Mouse (Mus musculus) kidney, embryonic 14.5 days (tissue): ENCODE results near the gene Gm3250. TPM values are rescaled to one million over a fixed set of nuclear protein-coding genes. Genes with fewer than 3 reads are reported as not detected.
"Not testable (repeated sequence)": the region's sequence is repeated elsewhere in the genome, so short reads cannot be mapped to it uniquely, and the experiment has no call there.

Source experiments
- ATAC-seq: fragments of 200-750 bp; cut with Nextera tagmentation; 2 replicates; pipeline ENCODE4 v1.8.0; 2017; ENCODE audit warnings: moderate number of reproducible peaks, mild to moderate bottlenecking, moderate TSS enrichment, moderate library complexity; ENCODE audit not compliant: low FRiP score, low TSS enrichment
- H3K27ac ChIP-seq: fragments of 300-500 bp; sonication (generic); 2 replicates; pipeline ENCODE4 v1.5.1; 2014; ENCODE audit warnings: low read depth, mild to moderate bottlenecking, low read length, moderate library complexity, mixed read lengths
- H3K27me3 ChIP-seq: fragments of 300-500 bp; sonication (generic); 2 replicates; pipeline ENCODE4 v1.6.1; 2014; ENCODE audit warnings: mild to moderate bottlenecking, low read length; ENCODE audit not compliant: control insufficient read depth, insufficient read depth
- H3K36me3 ChIP-seq: fragments of 300-500 bp; sonication (generic); 2 replicates; pipeline ENCODE4 v1.6.1; 2014; ENCODE audit warnings: low read length, mixed read lengths; ENCODE audit not compliant: control insufficient read depth, insufficient read depth
- H3K4me1 ChIP-seq: fragments of 300-500 bp; sonication (generic); 2 replicates; pipeline ENCODE4 v1.6.1; 2014; ENCODE audit warnings: low read length, mixed read lengths; ENCODE audit not compliant: control insufficient read depth, insufficient read depth
- H3K4me2 ChIP-seq: fragments of 300-500 bp; sonication (generic); replicated peaks from 2 replicates; pipeline ENCODE4 v1.6.1; 2014; ENCODE audit warnings: low read depth, mild to moderate bottlenecking, low read length
- H3K4me3 ChIP-seq: fragments of 300-500 bp; sonication (generic); 2 replicates; pipeline ENCODE4 v1.5.1; 2014; ENCODE audit warnings: mild to moderate bottlenecking, low read length
- H3K9ac ChIP-seq: fragments of 300-500 bp; sonication (generic); 2 replicates; pipeline ENCODE4 v1.6.1; 2014; ENCODE audit warnings: low read depth, mild to moderate bottlenecking, low read length, moderate library complexity
- H3K9me3 ChIP-seq: fragments of 300-500 bp; sonication (generic); 2 replicates; pipeline ENCODE4 v1.6.1; 2016; ENCODE audit warnings: low read length; ENCODE audit not compliant: control insufficient read depth
- WGBS: fragments of 180-500 bp; shearing (Covaris S2); extraction: QIAGEN DNeasy Blood & Tissue Kit; methylation state at CpG from one replicate; pipeline ENCODE4 v1.1.7; 2014; 5-methylcytosine and 5-hydroxymethylcytosine counted together
- polyA plus RNA-seq: library from polyadenylated mRNA; unstranded; fragments of >200 nt; fragmentation: Nextera tagmentation; extraction: Ambion mirVana; gene quantifications from 2 replicates; pipeline ENCODE4 v1.2.1, GENCODE M21; 2014

Gene Gm3250
- not detected in 2 replicates for polyA plus RNA-seq

DNA sequence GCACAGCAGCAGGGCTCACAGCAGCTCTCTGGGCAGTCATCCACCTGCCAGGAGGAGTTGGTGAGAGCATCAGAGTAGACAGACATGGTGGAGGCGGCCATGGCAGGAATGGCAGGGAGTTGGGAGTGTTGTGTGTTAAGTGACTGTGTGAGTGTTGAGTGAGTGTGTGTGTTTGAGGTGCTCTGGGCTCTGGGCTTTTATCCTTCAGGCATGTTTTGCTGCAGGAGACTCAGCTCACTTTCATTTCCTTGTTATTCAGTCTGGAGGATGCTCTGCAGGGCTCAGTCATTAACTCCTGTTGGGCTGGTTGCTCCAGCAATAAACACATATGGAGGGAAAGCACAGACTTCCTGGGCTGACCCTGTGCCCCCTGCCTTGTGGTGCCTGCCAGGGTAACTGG is at the start of gene Gm3250:
TSS of gene Gm3250 (minus strand) at position 101 of the 400 bp plus-strand sequence.
- not testable (repeated sequence) for H3K36me3 ChIP-seq, H3K27me3 ChIP-seq, H3K4me1 ChIP-seq, H3K4me2 ChIP-seq, H3K4me3 ChIP-seq, ATAC-seq, H3K9me3 ChIP-seq, H3K27ac ChIP-seq, H3K9ac ChIP-seq
- WGBS = no CpG with 5 or more reads among the region's 1 CpGs

DNA sequence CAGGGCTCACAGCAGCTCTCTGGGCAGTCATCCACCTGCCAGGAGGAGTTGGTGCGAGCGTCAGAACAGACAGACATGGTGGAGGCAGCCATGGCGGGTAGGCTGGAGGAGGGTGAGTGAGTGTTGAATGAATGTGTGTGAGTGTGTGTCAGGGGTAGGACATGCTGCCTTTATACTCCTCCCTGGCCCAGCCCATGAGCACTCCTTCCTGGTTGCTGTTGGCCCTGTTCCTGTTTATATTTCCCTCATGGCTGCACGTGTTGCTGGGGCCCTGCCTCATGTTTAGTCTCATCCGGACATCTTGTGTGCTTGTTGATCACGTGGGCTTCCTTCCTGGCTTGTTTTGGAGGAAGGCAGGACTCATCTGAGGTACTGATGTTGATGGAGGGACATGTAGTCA is 44.6 kb upstream of the Gm3250 start, which contains the start of gene Krtap10-4:
TSS of gene Krtap10-4 (minus strand) at position 145 of the 400 bp plus-strand sequence.
- no peaks in the 10 kb centered on the region for H3K4me1 ChIP-seq
- no peaks in the 10 kb centered on the region for H3K27me3 ChIP-seq
- no peak within 1 kb of the TSS for H3K27ac ChIP-seq
- H3K4me2 ChIP-seq = no peak within 1 kb of the TSS
- no peak within 1 kb of the TSS for H3K9ac ChIP-seq
- peaks cover 2% of the 10 kb centered on the region; the same call in 1 of the 2 replicates for H3K9me3 ChIP-seq
- ATAC-seq = no peak
- H3K36me3 ChIP-seq = no peaks in the 10 kb centered on the region
- 69% methylated on average over 5 of the region's 6 CpGs for WGBS
- H3K4me3 ChIP-seq = no peak within 1 kb of the TSS

DNA sequence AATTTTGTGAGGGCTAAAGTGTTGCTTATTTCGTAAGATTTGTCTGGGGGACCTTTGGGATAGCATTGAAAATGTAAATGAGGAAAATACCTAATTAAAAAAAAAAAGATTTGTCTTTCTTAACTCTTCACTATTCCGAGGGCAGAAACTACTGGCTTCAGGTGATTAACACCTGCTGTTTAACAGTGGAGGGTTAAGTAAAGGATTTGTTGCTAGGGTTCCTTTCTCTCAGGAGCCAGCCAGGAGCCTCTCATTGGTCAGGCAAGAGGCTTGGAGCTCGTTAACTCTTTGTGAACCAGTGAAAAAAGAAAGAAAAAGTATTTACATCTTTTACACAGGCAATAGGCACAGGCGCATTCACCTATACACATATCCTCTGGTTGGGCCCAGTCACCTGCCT is 36.9 kb upstream of the Gm3250 start:
- Histone ChIP-seq H3K27me3 (no peaks in the 10 kb centered on the region), H3K27ac (no peak overlapping the region), H3K9me3 (peaks cover 2% of the 10 kb centered on the region; the same call in 1 of the 2 replicates), H3K4me2 (no peak overlapping the region), H3K9ac (no peak overlapping the region), H3K4me3 (no peak overlapping the region), H3K4me1 (no peaks in the 10 kb centered on the region), H3K36me3 (no peaks in the 10 kb centered on the region)
- ATAC-seq = no peak
- 54% methylated on average over 4 of the region's 4 CpGs for WGBS

DNA sequence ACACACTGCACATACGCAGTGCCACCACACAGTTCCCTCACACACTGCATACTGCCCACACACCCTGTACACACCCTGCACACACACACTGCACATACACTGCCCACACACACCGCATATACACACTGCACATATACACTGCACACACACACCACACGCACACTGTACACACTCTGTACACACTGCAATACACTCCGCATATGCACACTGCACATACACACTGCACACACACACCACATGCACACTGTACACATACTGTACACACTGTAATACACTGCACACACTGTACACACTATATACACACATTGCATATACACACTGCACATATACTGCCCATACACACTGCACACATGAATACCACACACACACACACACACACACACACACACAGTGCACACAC is 36.2 kb upstream of the Gm3250 start:
- no peaks in the 10 kb centered on the region for H3K36me3 ChIP-seq
- 97% methylated on average over 4 of the region's 4 CpGs for WGBS
- no peaks in the 10 kb centered on the region for H3K4me1 ChIP-seq
- H3K4me2 ChIP-seq = no peak overlapping the region
- no peak overlapping the region for H3K9ac ChIP-seq
- H3K27ac ChIP-seq = no peak overlapping the region
- peaks cover 2% of the 10 kb centered on the region; the same call in 1 of the 2 replicates for H3K9me3 ChIP-seq
- no peak overlapping the region for H3K4me3 ChIP-seq
- H3K27me3 ChIP-seq = no peaks in the 10 kb centered on the region
- no peak for ATAC-seq

DNA sequence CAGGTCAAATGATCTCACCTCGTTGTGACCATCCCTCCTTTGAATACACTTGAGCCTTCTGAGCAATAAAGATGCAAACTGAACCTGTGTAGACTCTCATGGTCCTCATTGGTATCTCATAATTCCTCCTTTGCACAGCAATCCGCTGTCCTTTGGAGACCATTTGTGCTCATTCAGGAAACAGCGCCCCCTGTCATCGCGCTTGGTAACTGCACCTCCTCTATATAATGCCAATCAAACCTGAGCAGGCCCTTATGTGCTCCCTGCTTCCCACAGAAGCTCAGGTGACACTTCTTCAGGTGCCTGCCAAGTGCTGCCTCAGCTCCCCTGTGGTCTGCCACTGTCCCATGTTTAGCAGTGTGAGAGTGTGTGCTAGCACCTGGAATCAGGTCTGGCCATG is 33.2 kb upstream of the Gm3250 start:
- Histone ChIP-seq H3K4me2 (no peak overlapping the region), H3K9me3 (no peaks in the 10 kb centered on the region), H3K9ac (no peak overlapping the region), H3K27ac (no peak overlapping the region), H3K4me1 (no peaks in the 10 kb centered on the region), H3K4me3 (no peak overlapping the region), H3K36me3 (no peaks in the 10 kb centered on the region), H3K27me3 (no peaks in the 10 kb centered on the region)
- WGBS = 35% methylated on average over 5 of the region's 5 CpGs
- no peak for ATAC-seq

DNA sequence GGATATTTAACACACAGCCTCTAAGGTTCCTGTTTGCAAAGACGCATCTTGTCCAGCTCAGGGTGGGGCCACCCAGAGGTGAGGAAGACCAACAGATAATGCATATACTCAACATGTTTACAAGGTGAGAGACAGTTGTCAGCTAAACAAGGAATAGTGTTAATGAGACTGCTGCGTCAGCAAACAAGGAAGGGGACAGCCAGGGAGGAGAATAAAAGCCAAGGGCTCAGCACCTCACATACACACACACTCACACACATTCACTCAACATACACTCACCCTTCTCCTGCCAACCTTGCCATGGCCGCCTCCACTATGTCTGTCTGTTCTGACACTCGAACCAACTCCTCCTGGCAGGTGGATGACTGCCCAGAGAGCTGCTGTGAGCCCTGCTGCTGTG is 32.0 kb upstream of the Gm3250 start, which contains the start of gene Gm2696:
TSS of gene Gm2696 (plus strand) at position 301 of the 400 bp plus-strand sequence.
- H3K4me2 ChIP-seq = no peak within 1 kb of the TSS
- no peak within 1 kb of the TSS for H3K4me3 ChIP-seq
- peaks cover 4% of the 10 kb centered on the region for H3K9me3 ChIP-seq
- no peaks in the 10 kb centered on the region for H3K4me1 ChIP-seq
- no peak within 1 kb of the TSS for H3K9ac ChIP-seq
- no peaks in the 10 kb centered on the region for H3K27me3 ChIP-seq
- 70% methylated on average over 4 of the region's 4 CpGs for WGBS
- H3K27ac ChIP-seq = no peak within 1 kb of the TSS
- no peak for ATAC-seq
- H3K36me3 ChIP-seq = no peaks in the 10 kb centered on the region

DNA sequence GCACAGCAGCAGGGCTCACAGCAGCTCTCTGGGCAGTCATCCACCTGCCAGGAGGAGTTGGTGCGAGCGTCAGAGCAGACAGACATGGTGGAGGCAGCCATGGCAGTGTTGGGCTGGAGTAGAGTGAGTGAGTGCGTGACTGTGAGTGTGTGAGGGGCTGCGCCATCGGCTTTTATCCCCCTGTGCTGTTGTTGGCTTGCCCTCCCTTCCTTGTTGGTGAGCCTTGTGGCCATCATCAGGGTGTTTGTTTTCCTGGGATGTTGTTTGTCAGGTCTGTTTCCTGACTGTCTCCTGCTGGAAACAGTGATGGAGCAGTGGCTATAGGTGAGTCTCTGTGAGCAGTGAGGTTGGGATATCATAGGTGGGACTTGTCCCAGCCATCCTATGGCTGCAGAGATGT is 29.4 kb upstream of the Gm3250 start, which contains the start of gene Gm9507:
TSS of gene Gm9507 (minus strand) at position 101 of the 400 bp plus-strand sequence.
- Histone ChIP-seq H3K4me3 (no peak within 1 kb of the TSS), H3K9ac (no peak within 1 kb of the TSS), H3K4me2 (no peak within 1 kb of the TSS), H3K36me3 (no peaks in the 10 kb centered on the region), H3K27me3 (no peaks in the 10 kb centered on the region), H3K4me1 (no peaks in the 10 kb centered on the region), H3K9me3 (peaks cover 4% of the 10 kb centered on the region), H3K27ac (no peak within 1 kb of the TSS)
- 65% methylated on average over 5 of the region's 5 CpGs for WGBS
- no peak for ATAC-seq

DNA sequence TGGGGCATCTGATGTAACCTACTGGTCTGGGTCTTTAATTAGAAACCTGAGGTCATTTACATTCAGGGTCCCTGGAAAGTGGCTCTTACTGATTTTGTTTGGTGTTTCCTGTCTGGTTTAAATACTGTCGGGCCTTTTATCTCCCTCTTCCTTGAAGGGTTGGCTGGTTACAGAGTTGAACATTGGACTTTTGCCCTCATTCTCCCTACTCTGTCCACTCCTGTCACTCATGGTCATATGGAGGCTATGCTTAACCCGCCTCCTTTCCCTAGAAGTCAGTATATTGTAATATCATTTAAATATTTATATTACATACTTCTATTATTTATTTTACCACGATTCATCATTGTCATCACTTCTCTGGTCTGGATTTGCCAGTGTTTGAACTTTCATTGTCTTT is 21.8 kb upstream of the Gm3250 start:
- Histone ChIP-seq H3K4me1 (no peaks in the 10 kb centered on the region), H3K9me3 (no peaks in the 10 kb centered on the region; the same call in 1 of the 2 replicates), H3K9ac (no peak overlapping the region), H3K27me3 (no peaks in the 10 kb centered on the region), H3K27ac (no peak overlapping the region), H3K4me3 (no peak overlapping the region), H3K36me3 (no peaks in the 10 kb centered on the region), H3K4me2 (no peak overlapping the region)
- 81% methylated on average over 3 of the region's 3 CpGs for WGBS
- no peak for ATAC-seq

DNA sequence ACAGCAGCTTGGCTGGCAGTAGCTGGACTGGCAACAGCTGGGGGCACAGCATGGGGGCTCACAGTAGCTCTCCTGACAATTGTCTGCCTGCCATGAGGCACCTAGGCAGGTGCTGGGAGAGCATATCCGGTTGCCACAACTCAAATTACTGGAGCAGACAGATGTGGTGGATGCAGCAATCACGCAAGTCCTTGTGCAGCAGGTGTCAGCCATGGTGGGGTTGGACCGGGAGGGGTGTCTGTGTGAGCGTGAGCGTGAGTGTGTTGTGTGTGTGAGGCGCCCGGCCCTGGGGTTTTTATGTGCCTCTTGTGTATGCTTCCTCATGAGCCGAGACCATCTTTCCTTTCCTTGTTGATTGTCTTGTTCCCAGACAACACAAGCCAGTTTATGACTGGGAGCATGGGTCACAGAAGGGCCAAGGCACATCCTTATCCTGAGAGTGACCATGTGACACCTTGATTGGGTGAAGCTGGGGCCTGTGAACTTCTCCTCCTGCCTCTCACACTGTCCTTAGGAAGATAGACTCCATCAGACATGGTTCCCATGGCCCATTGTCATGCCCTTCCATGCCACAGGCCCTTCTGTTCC is 16.7 kb upstream of the Gm3250 start, which contains the start of gene Gm19668:
TSS of gene Gm19668 (minus strand) at position 213 of the 588 bp plus-strand sequence.
- Histone ChIP-seq H3K27me3 (no peaks in the 10 kb centered on the region), H3K9ac (no peak within 1 kb of the TSS), H3K9me3 (no peaks in the 10 kb centered on the region), H3K36me3 (no peaks in the 10 kb centered on the region), H3K4me2 (no peak within 1 kb of the TSS), H3K4me1 (no peaks in the 10 kb centered on the region), H3K27ac (no peak within 1 kb of the TSS), H3K4me3 (no peak within 1 kb of the TSS)
- 54% methylated on average over 8 of the region's 8 CpGs for WGBS
- no peak for ATAC-seq
